Comparison of ENCODE assay signal across 8 mouse cellular contexts in genomic region chr2:28792931-28793610, GRCm38 (mm10). TPM values are rescaled to one million over a fixed set of nuclear protein-coding genes. Genes with fewer than 3 reads are reported as not detected.
DNase-seq lines count a peak whose midpoint lies in the region; ATAC-seq and TF ChIP-seq lines count a peak whose summit lies in the region.

No protein-coding gene starts in this region.

- peak in 1 of 2 experiments; percentile 13 for DNase-seq in layer of hippocampus, adult 2 months (ENCODE audit: low spot score in 2 of 2)
- DNase-seq in layer of hippocampus, postnatal 36 days: no peak
- DNase-seq in cerebellum, postnatal 25 days: peak; percentile 10 to 40
- DNase-seq in kidney, postnatal 10 days: peak; percentile 56
- DNase-seq in lung, postnatal 36 days: peak; percentile 62
- DNase-seq in gastrocnemius, adult 8-10 months (ENCODE audit: low spot score in 2 of 2): no peak

- no peaks in the 10 kb centered on the region; the same call in none of the 2 replicates for H3K4me1 ChIP-seq in heart, embryonic 11.5 days (ENCODE audit: control insufficient read depth, insufficient read depth, low read length)
- 0 out of 2 replicates have a peak, but pooled peaks cover 5% of the 10 kb centered on the region for H3K4me1 ChIP-seq in stomach, embryonic 15.5 days

- no peak overlapping the region for H3K9ac ChIP-seq in heart, embryonic 11.5 days (ENCODE audit: low read depth, low read length)
- no peak overlapping the region for H3K9ac ChIP-seq in stomach, embryonic 15.5 days

- H3K36me3 ChIP-seq in heart, embryonic 11.5 days (ENCODE audit: control insufficient read depth, insufficient read depth, low read length): no peaks in the 10 kb centered on the region
- H3K36me3 ChIP-seq in stomach, embryonic 15.5 days: no peaks in the 10 kb centered on the region

- H3K4me2 ChIP-seq in heart, embryonic 11.5 days: peak overlapping the region; percentile 38
- peak overlapping the region; percentile 33 for H3K4me2 ChIP-seq in stomach, embryonic 15.5 days

- no peaks in the 10 kb centered on the region for H3K9me3 ChIP-seq in heart, embryonic 11.5 days (replicated peaks; ENCODE audit: control insufficient read depth, low read length)
- H3K9me3 ChIP-seq in stomach, embryonic 15.5 days: no peaks in the 10 kb centered on the region

- TF ChIP-seq CTCF in layer of hippocampus, adult 2 months (conservative IDR thresholded peaks at IDR 0.05): no peak

- 22% methylated on average over 5 of the region's 6 CpGs for WGBS in heart, embryonic 11.5 days (ENCODE audit: insufficient replicate concordance)
- 19% methylated on average over 6 of the region's 6 CpGs for WGBS in stomach, embryonic 15.5 days

- ATAC-seq in heart, embryonic 11.5 days (replicated peaks; ENCODE audit: insufficient number of reproducible peaks, low FRiP score, low TSS enrichment): 0 out of 2 replicates have a peak, but pooled peaks have one; percentile 65
- peak; percentile 89; the same call in 1 of the 2 replicates for ATAC-seq in stomach, embryonic 15.5 days (ENCODE audit: insufficient read depth, low FRiP score, low read depth)

- H3K4me3 ChIP-seq in layer of hippocampus, adult 2 months: peak overlapping the region; percentile 11; the same call in 1 of the 2 replicates
- H3K4me3 ChIP-seq in heart, embryonic 11.5 days (ENCODE audit: low read depth, low read length): no peak overlapping the region
- H3K4me3 ChIP-seq in stomach, embryonic 15.5 days (replicated peaks): 0 out of 2 replicates have a peak overlapping the region, but pooled peaks have one; percentile 5

- H3K27me3 ChIP-seq in heart, embryonic 11.5 days (ENCODE audit: control insufficient read depth, insufficient read depth, low read length): no peaks in the 10 kb centered on the region
- no peaks in the 10 kb centered on the region for H3K27me3 ChIP-seq in stomach, embryonic 15.5 days (replicated peaks)

- no peak overlapping the region for H3K27ac ChIP-seq in layer of hippocampus, adult 2 months
- peak overlapping the region; percentile 62; the same call in 1 of the 2 replicates for H3K27ac ChIP-seq in heart, embryonic 11.5 days (ENCODE audit: low read depth, low read length)
- H3K27ac ChIP-seq in stomach, embryonic 15.5 days: no peak overlapping the region; the same call in 1 of the 2 replicates

RNA-seq across cellular contexts. Expression of gene Gtf3c4, which starts 47.1 kb away (rescaled TPM):
- total RNA-seq in layer of hippocampus, adult 2 months (2021): 10 to 100 TPM; 31.1 to 34.0 TPM
- total RNA-seq in layer of hippocampus, postnatal 36 days (2021): 10 to 100 TPM; 34.5 to 40.0 TPM
- polyA plus RNA-seq in heart, embryonic 11.5 days (2014; fragmentation: Nextera tagmentation; extraction: Ambion mirVana): 13.7 and 13.9 TPM in 2 replicates
- 12.0 and 12.5 TPM in 2 replicates for polyA plus RNA-seq in stomach, embryonic 15.5 days (2015; fragmentation: Nextera tagmentation; extraction: Ambion mirVana)
- total RNA-seq in gastrocnemius, adult 8-10 months (2022): 10 to 100 TPM; 12.3 to 14.7 (median 13.7) TPM

RNA-seq across cellular contexts. Expression of gene Ddx31, which starts 47.1 kb away (rescaled TPM):
- total RNA-seq in layer of hippocampus, adult 2 months (2021): 1 to 10 TPM; 8.7 to 9.4 TPM
- total RNA-seq in layer of hippocampus, postnatal 36 days (2021): 1 to 10 TPM; 7.7 to 9.0 TPM
- 9.1 and 9.4 TPM in 2 replicates for polyA plus RNA-seq in heart, embryonic 11.5 days (2014; fragmentation: Nextera tagmentation; extraction: Ambion mirVana)
- 12.6 and 13.2 TPM in 2 replicates for polyA plus RNA-seq in stomach, embryonic 15.5 days (2015; fragmentation: Nextera tagmentation; extraction: Ambion mirVana)
- 1 to 10 TPM; 3.8 to 6.7 (median 5.5) TPM for total RNA-seq in gastrocnemius, adult 8-10 months (2022)

Comparison
In these comparisons a context has a peak if more than half of its experiments do, and no peak if none do; other contexts are left out.
1. DNase-seq: peak in cerebellum, postnatal 25 days (2 of 2), kidney, postnatal 10 days (single experiment) and lung, postnatal 36 days (single experiment); none in layer of hippocampus, postnatal 36 days (0 of 2) and gastrocnemius, adult 8-10 months (0 of 2).